Mouse (Mus musculus) forebrain, embryonic 13.5 days (tissue): Measurements from ENCODE around the gene Rnase2a. TPM values are rescaled to one million over a fixed set of nuclear protein-coding genes. Genes with fewer than 3 reads are reported as not detected.
"Not testable (repeated sequence)": the region's sequence is repeated elsewhere in the genome, so short reads cannot be mapped to it uniquely, and the experiment has no call there.

Source experiments
- ATAC-seq: fragments of 200-750 bp; cut with Nextera tagmentation; 2 replicates; pipeline ENCODE4 v1.8.0; 2017
- H3K27ac ChIP-seq: fragments of 300-500 bp; sonication (generic); 2 replicates; pipeline ENCODE4 v1.5.1; 2015; ENCODE audit warnings: inconsistent platforms, mild to moderate bottlenecking, moderate library complexity
- H3K27me3 ChIP-seq: fragments of 300-500 bp; sonication (generic); 2 replicates; pipeline ENCODE4 v1.6.1; 2015; ENCODE audit warnings: mild to moderate bottlenecking, inconsistent platforms
- H3K36me3 ChIP-seq: fragments of 300-500 bp; sonication (generic); 2 replicates; pipeline ENCODE4 v1.6.1; 2015; ENCODE audit warnings: mild to moderate bottlenecking, inconsistent platforms; ENCODE audit not compliant: poor library complexity, severe bottlenecking
- H3K4me1 ChIP-seq: fragments of 300-500 bp; sonication (generic); 2 replicates; pipeline ENCODE4 v1.6.1; 2015; ENCODE audit warnings: inconsistent platforms
- H3K4me2 ChIP-seq: fragments of 300-500 bp; sonication (generic); 2 replicates; pipeline ENCODE4 v1.6.1; 2015; ENCODE audit warnings: inconsistent platforms, mild to moderate bottlenecking, moderate library complexity
- H3K4me3 ChIP-seq: fragments of 300-500 bp; sonication (generic); 2 replicates; pipeline ENCODE4 v1.5.1; 2015; ENCODE audit warnings: mild to moderate bottlenecking, inconsistent platforms
- H3K9ac ChIP-seq: fragments of 300-500 bp; sonication (generic); 2 replicates; pipeline ENCODE4 v1.6.1; 2015; ENCODE audit warnings: mild to moderate bottlenecking, inconsistent platforms
- H3K9me3 ChIP-seq: fragments of 300-500 bp; sonication (generic); replicated peaks from 2 replicates; pipeline ENCODE4 v1.6.1; 2016; ENCODE audit warnings: inconsistent platforms
- WGBS: fragments of 180-500 bp; shearing (Covaris S2); methylation state at CpG from one replicate; pipeline ENCODE4 v1.1.7; 2015; 5-methylcytosine and 5-hydroxymethylcytosine counted together
- polyA plus RNA-seq: library from polyadenylated mRNA; unstranded; fragments of >200 nt; fragmentation: Nextera tagmentation; extraction: Ambion mirVana; gene quantifications from 2 replicates; pipeline ENCODE4 v1.2.1, GENCODE M21; 2015

Rnase2a gene
- not detected in 2 replicates for polyA plus RNA-seq

GRCm38 (mm10) chr14:51256041-51256440 lies at the start of gene Rnase2a:
TSS of gene Rnase2a (minus strand) at chr14:51256112.
- no peaks in the 10 kb centered on the region for H3K36me3 ChIP-seq
- no peak within 1 kb of the TSS for H3K9ac ChIP-seq
- 93% methylated on average over 3 of the region's 3 CpGs for WGBS
- H3K4me1 ChIP-seq: no peaks in the 10 kb centered on the region
- ATAC-seq: no peak
- no peak within 1 kb of the TSS for H3K4me3 ChIP-seq
- H3K9me3 ChIP-seq: no peaks in the 10 kb centered on the region
- H3K4me2 ChIP-seq: no peak within 1 kb of the TSS
- no peak within 1 kb of the TSS for H3K27ac ChIP-seq
- no peaks in the 10 kb centered on the region for H3K27me3 ChIP-seq

- 88% methylated on average over 1 of the region's 1 CpGs for WGBS
- Histone ChIP-seq H3K4me2 (no peak overlapping the region), H3K4me3 (no peak overlapping the region), H3K36me3 (no peaks in the 10 kb centered on the region), H3K4me1 (no peaks in the 10 kb centered on the region), H3K9me3 (no peaks in the 10 kb centered on the region), H3K9ac (no peak overlapping the region), H3K27ac (no peak overlapping the region), H3K27me3 (no peaks in the 10 kb centered on the region)
- no peak for ATAC-seq
Measured at GRCm38 (mm10) chr14:51291505-51291904, 35.6 kb upstream of the Rnase2a start.

- H3K27me3 ChIP-seq, H3K9ac ChIP-seq, H3K9me3 ChIP-seq, H3K36me3 ChIP-seq, H3K4me1 ChIP-seq, H3K27ac ChIP-seq, ATAC-seq, H3K4me3 ChIP-seq, H3K4me2 ChIP-seq: not testable (repeated sequence)
- 58% methylated on average over 1 of the region's 1 CpGs for WGBS
Measured at GRCm38 (mm10) chr14:51278515-51278914, 22.6 kb upstream of the Rnase2a start.

- no peak for ATAC-seq
- H3K27ac ChIP-seq: no peak overlapping the region
- H3K4me2 ChIP-seq: no peak overlapping the region
- no peaks in the 10 kb centered on the region for H3K27me3 ChIP-seq
- 100% methylated on average over 1 of the region's 1 CpGs for WGBS
- H3K36me3 ChIP-seq: no peaks in the 10 kb centered on the region
- H3K9me3 ChIP-seq: no peaks in the 10 kb centered on the region
- H3K9ac ChIP-seq: no peak overlapping the region
- no peaks in the 10 kb centered on the region for H3K4me1 ChIP-seq
- no peak overlapping the region for H3K4me3 ChIP-seq
Measured at GRCm38 (mm10) chr14:51268677-51269076, 12.8 kb upstream of the Rnase2a start.

GRCm38 (mm10) chr14:51266113-51266512 lies 10.2 kb upstream of the Rnase2a start:
- peak; percentile 87 for ATAC-seq
- Histone ChIP-seq H3K27me3 (no peaks in the 10 kb centered on the region), H3K4me2 (peak overlapping the region; percentile 24; the same call in 1 of the 2 replicates), H3K9me3 (no peaks in the 10 kb centered on the region), H3K4me3 (no peak overlapping the region), H3K4me1 (no peaks in the 10 kb centered on the region), H3K36me3 (no peaks in the 10 kb centered on the region), H3K9ac (no peak overlapping the region), H3K27ac (no peak overlapping the region)
- 4% methylated on average over 9 of the region's 9 CpGs for WGBS

- no peaks in the 10 kb centered on the region for H3K9me3 ChIP-seq
- no peaks in the 10 kb centered on the region for H3K4me1 ChIP-seq
- no peak overlapping the region for H3K27ac ChIP-seq
- ATAC-seq: no peak
- no peak overlapping the region for H3K9ac ChIP-seq
- H3K4me2 ChIP-seq: peak overlapping the region; percentile 24; the same call in 1 of the 2 replicates
- 69% methylated on average over 4 of the region's 4 CpGs for WGBS
- no peaks in the 10 kb centered on the region for H3K36me3 ChIP-seq
- H3K4me3 ChIP-seq: no peak overlapping the region
- H3K27me3 ChIP-seq: no peaks in the 10 kb centered on the region
Measured at GRCm38 (mm10) chr14:51265667-51266066, 9.8 kb upstream of the Rnase2a start.

- Histone ChIP-seq H3K9me3 (no peaks in the 10 kb centered on the region), H3K36me3 (no peaks in the 10 kb centered on the region), H3K9ac (no peak overlapping the region), H3K4me1 (no peaks in the 10 kb centered on the region), H3K27me3 (no peaks in the 10 kb centered on the region), H3K4me3 (no peak overlapping the region), H3K27ac (no peak overlapping the region), H3K4me2 (no peak overlapping the region)
- ATAC-seq: no peak
Measured at GRCm38 (mm10) chr14:51262397-51262796, 6.5 kb upstream of the Rnase2a start.

- H3K27ac ChIP-seq: no peak overlapping the region
- no peak for ATAC-seq
- no peaks in the 10 kb centered on the region for H3K4me1 ChIP-seq
- H3K9me3 ChIP-seq: no peaks in the 10 kb centered on the region
- H3K36me3 ChIP-seq: no peaks in the 10 kb centered on the region
- no peaks in the 10 kb centered on the region for H3K27me3 ChIP-seq
- no peak overlapping the region for H3K9ac ChIP-seq
- 90% methylated on average over 7 of the region's 7 CpGs for WGBS
- H3K4me2 ChIP-seq: no peak overlapping the region
- H3K4me3 ChIP-seq: no peak overlapping the region
Measured at GRCm38 (mm10) chr14:51259741-51260140, 3.8 kb upstream of the Rnase2a start.

- no peak for ATAC-seq
- H3K27ac ChIP-seq: no peak overlapping the region
- 100% methylated on average over 1 of the region's 1 CpGs for WGBS
Measured at GRCm38 (mm10) chr14:51253569-51253968, 2.3 kb downstream of the Rnase2a start.

GRCm38 (mm10) chr14:51252206-51252605 lies 3.7 kb downstream of the Rnase2a start:
- not testable (repeated sequence) for H3K9ac ChIP-seq, H3K27me3 ChIP-seq, H3K4me3 ChIP-seq, H3K9me3 ChIP-seq, H3K27ac ChIP-seq, H3K4me1 ChIP-seq, H3K36me3 ChIP-seq, H3K4me2 ChIP-seq, ATAC-seq

More at GRCm38 (mm10) chr14:51253569-51253968, 2.3 kb downstream of the Rnase2a start:
- no peak overlapping the region for H3K4me3 ChIP-seq
- H3K9ac ChIP-seq: no peak overlapping the region
- no peaks in the 10 kb centered on the region for H3K27me3 ChIP-seq
- H3K4me2 ChIP-seq: no peak overlapping the region
- no peaks in the 10 kb centered on the region for H3K36me3 ChIP-seq
- no peaks in the 10 kb centered on the region for H3K4me1 ChIP-seq
- no peaks in the 10 kb centered on the region for H3K9me3 ChIP-seq

- H3K4me2 ChIP-seq: no peak overlapping the region
- no peaks in the 10 kb centered on the region for H3K4me1 ChIP-seq
- H3K27me3 ChIP-seq: no peaks in the 10 kb centered on the region
- no peak for ATAC-seq
- 81% methylated on average over 3 of the region's 3 CpGs for WGBS
- H3K36me3 ChIP-seq: no peaks in the 10 kb centered on the region
- no peak overlapping the region for H3K4me3 ChIP-seq
- H3K9me3 ChIP-seq: no peaks in the 10 kb centered on the region
- no peak overlapping the region for H3K9ac ChIP-seq
- H3K27ac ChIP-seq: no peak overlapping the region
Measured at GRCm38 (mm10) chr14:51250348-51250747, 5.6 kb downstream of the Rnase2a start.

- ATAC-seq: no peak
Measured at GRCm38 (mm10) chr14:51247736-51248135, 8.2 kb downstream of the Rnase2a start.

GRCm38 (mm10) chr14:51240899-51241298 lies 15.0 kb downstream of the Rnase2a start:
- H3K4me1 ChIP-seq: no peaks in the 10 kb centered on the region
- H3K9ac ChIP-seq: no peak overlapping the region
- no peak overlapping the region for H3K4me3 ChIP-seq
- no peak for ATAC-seq
- H3K27me3 ChIP-seq: no peaks in the 10 kb centered on the region
- no peak overlapping the region for H3K27ac ChIP-seq
- no peak overlapping the region for H3K4me2 ChIP-seq
- H3K9me3 ChIP-seq: no peaks in the 10 kb centered on the region
- H3K36me3 ChIP-seq: no peaks in the 10 kb centered on the region

More at GRCm38 (mm10) chr14:51247736-51248135, 8.2 kb downstream of the Rnase2a start:
- no peaks in the 10 kb centered on the region for H3K4me1 ChIP-seq
- no peak overlapping the region for H3K4me3 ChIP-seq
- H3K36me3 ChIP-seq: no peaks in the 10 kb centered on the region
- H3K4me2 ChIP-seq: no peak overlapping the region
- 88% methylated on average over 1 of the region's 1 CpGs for WGBS
- H3K9ac ChIP-seq: no peak overlapping the region
- no peaks in the 10 kb centered on the region for H3K27me3 ChIP-seq
- H3K27ac ChIP-seq: no peak overlapping the region
- no peaks in the 10 kb centered on the region for H3K9me3 ChIP-seq
